Mouse (Mus musculus) large intestine, adult 2 months (tissue): ENCODE measurements at regions not wholly inside any gene's neighbourhood (a gene's known extent, or its start where the extent isn't known, plus 50 kb on each side); places are given as distances from the start of the nearest gene placed in this dataset.

Experiments
- DNase-seq: peaks from one replicate; pipeline ENCODE4 v3.0.0-alpha.2; 2012; ENCODE audit warnings: low read depth, low spot score
- WGBS: fragments of 180-500 bp; shearing (Covaris S2); methylation state at CpG from one replicate; pipeline ENCODE4 v1.1.7; 2018; 5-methylcytosine and 5-hydroxymethylcytosine counted together

GRCm38 (mm10) chr2:57900580-57901247 is 97.0 kb upstream of the Galnt5 start:
- WGBS, result 68% methylated on average over 9 of the region's 9 CpGs
- DNase-seq, result no peak

GRCm38 (mm10) chr2:57905184-57905583 is 92.5 kb upstream of the Galnt5 start:
- DNase-seq, result no peak
- WGBS, result 84% methylated on average over 2 of the region's 2 CpGs

- 87% methylated on average over 5 of the region's 5 CpGs for WGBS
- no peak for DNase-seq
These were observed 90.7 kb upstream of the Galnt5 start for GRCm38 (mm10) chr2:57906939-57907338.

DNA sequence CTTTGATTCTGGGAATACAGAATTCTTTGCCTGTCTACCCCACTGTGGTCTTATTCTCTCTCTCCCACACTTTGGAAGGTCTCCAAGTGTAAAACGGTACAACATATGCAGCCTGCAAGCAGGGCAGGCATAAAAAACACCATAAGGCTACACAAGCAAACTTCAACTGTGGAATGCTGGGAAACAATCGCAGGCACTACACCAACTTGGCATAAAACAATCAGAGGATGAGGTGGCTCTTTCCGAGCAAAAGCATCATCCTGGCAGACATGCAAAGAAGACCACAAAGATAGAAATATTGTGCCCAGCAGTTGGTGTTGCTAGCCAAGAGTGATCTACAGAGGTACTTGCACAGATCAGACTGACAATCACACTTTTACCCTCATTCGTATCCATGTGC is 88.0 kb upstream of the Galnt5 start:
- 68% methylated on average over 4 of the region's 4 CpGs for WGBS

GRCm38 (mm10) chr2:57916375-57917023 is 81.2 kb upstream of the Galnt5 start:
- DNase-seq, result no peak
- WGBS, result 77% methylated on average over 15 of the region's 15 CpGs

More for the DNA sequence above, 88.0 kb upstream of the Galnt5 start:
- DNase-seq, result no peak

- 83% methylated on average over 6 of the region's 6 CpGs for WGBS
These were observed 80.0 kb upstream of the Galnt5 start for GRCm38 (mm10) chr2:57917721-57918120.

DNA sequence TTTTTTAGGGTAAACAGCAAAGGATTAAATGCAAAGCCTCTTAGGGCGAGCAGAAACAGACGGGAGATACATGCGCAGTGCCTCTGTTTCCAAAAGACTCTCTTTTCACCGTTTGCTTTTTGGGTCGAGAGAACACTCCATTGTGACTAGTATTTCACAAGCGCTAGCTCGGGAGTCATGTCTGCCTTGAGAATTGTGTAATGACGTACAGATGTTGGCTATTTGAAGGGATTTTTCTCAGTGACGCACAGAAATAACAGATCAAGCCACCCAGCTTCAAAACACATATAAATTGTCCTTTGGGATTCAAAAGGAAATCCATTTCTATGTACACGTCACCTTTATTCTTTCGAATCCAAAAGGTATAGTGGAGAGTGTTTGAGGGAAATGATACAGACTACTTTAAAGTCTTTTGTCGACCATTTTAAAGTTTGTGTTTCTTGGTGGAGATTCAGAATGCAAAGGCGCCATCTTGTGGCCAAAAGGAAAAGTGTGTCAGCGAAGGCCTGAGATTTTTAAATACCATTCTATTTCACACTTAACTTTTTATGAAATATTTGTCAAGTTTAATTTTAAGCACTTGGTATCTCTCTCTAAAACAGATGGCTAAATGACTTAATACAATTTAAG is 78.5 kb upstream of the Galnt5 start:
- peak; percentile 16 for DNase-seq

More at GRCm38 (mm10) chr2:57917721-57918120, 80.0 kb upstream of the Galnt5 start:
- no peak for DNase-seq

DNA sequence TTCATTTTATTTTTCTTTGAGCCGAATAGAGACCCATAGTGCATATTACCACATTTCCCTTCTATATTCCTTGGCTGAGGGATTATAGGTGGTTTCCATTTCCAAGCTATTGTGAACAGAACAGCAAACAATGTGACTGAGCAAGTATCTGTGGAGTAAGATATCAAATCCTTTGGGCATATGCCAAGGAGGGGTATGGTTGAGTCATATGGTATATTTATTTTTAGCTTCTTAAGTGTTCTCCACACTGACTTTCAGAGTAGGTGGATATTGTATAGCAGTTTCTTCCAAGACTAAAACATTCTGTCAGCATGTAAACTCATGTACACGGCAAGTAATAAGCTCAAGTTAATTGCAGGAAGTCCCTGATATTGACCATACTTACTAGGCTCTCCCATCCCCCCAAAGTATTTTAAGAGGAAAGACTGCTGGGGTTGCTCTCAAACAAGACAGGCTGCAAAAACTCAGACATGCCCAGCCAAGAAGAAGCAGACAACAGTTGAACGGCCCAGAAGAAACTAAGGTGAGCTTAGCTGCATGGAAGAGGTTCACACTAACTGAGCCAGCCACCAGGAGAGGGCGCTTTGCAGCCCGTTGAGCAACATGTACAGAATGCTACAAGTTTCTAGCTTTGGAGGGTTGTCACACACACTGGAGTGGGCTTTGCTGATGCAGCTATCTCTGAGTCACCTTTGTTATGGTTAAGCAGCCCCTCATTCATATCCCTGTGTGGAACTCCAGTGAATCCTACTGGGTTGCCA is 63.4 kb upstream of the Galnt5 start:
- no peak for DNase-seq
- WGBS, result 48% methylated on average over 5 of the region's 5 CpGs

More for the DNA sequence above, 78.5 kb upstream of the Galnt5 start:
- WGBS, result 48% methylated on average over 14 of the region's 14 CpGs
